In the genomic region with DNA sequence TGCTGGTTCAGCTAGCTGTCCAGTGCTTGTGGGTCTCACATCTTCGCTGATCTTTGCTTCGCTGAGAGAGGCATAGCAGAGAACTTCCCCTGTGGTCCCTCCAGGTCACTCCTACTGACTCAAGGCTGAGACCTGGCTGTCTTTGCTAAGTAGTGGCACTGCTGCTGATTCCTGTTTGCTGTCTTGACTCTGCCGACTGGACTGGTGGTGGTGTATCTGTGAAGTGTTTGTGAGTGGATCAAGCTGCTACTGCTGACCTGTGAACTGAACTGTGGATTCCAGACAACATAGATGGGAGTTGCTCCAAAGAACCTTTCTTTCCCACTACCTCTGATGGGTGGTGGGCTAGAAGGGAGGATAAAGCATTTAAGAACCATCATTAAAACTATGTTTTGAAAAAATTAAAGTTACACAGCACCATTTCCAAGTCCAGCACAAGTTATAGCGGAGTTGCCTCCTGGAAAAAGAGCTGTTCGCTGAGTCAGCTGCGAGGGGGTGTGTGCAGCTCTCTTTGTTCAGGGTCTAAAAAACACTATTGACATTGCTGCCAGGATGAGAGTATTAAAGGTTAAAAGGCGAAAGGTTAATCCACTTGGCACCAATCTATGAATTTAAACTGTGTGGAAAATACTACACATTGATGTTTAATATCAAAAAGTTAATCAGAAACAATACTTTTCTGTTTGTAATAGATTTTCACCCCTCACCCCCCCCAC, we compare ENCODE assay signal across 18 mouse cellular contexts. TPM values are rescaled to one million over a fixed set of nuclear protein-coding genes. Genes with fewer than 3 reads are reported as not detected.
DNase-seq lines count a peak whose midpoint lies in the region; ATAC-seq and TF ChIP-seq lines count a peak whose summit lies in the region.
"Had no signal": no experiment of that assay in that cellular context is flagged by ENCODE, and none has a peak within 500 bp of the region (broad histone marks: within the 10 kb centered on the region; RNA-seq: fewer than 3 reads in every experiment).

No protein-coding gene starts in this region.

- H3K4me2 ChIP-seq in heart, embryonic 11.5 days: no peak overlapping the region
- H3K4me2 ChIP-seq in lung, postnatal 0 days (replicated peaks; ENCODE audit: low read depth, low read length): no peak overlapping the region
- H3K4me2 ChIP-seq: forebrain, embryonic 15.5 days; hindbrain, embryonic 13.5 days; limb, embryonic 12.5 days; liver, embryonic 15.5 days; neural tube, embryonic 12.5 days had no signal

- peak overlapping the region; percentile 35; the same call in 1 of the 2 replicates for H3K27ac ChIP-seq in heart, embryonic 11.5 days (ENCODE audit: low read depth, low read length)
- no peak overlapping the region for H3K27ac ChIP-seq in lung, postnatal 0 days (ENCODE audit: low read length)
- no peak overlapping the region for H3K27ac ChIP-seq in forebrain, embryonic 10.5 days
- H3K27ac ChIP-seq: forebrain, embryonic 15.5 days; hindbrain, embryonic 13.5 days; liver, embryonic 15.5 days; neural tube, embryonic 12.5 days had no signal

- H3K9me3 ChIP-seq in heart, embryonic 11.5 days (replicated peaks; ENCODE audit: control insufficient read depth, low read length): no peaks in the 10 kb centered on the region
- H3K9me3 ChIP-seq in lung, postnatal 0 days (ENCODE audit: low read length): no peaks in the 10 kb centered on the region
- no peaks in the 10 kb centered on the region for H3K9me3 ChIP-seq in forebrain, embryonic 10.5 days
- H3K9me3 ChIP-seq: forebrain, embryonic 15.5 days; hindbrain, embryonic 13.5 days; limb, embryonic 12.5 days; liver, embryonic 15.5 days; neural tube, embryonic 12.5 days had no signal

- H3K36me3 ChIP-seq in heart, embryonic 11.5 days (ENCODE audit: control insufficient read depth, insufficient read depth, low read length): no peaks in the 10 kb centered on the region
- H3K36me3 ChIP-seq in lung, postnatal 0 days (ENCODE audit: insufficient read depth, low read length): no peaks in the 10 kb centered on the region
- H3K36me3 ChIP-seq in forebrain, embryonic 10.5 days (replicated peaks): no peaks in the 10 kb centered on the region
- H3K36me3 ChIP-seq: forebrain, embryonic 15.5 days; hindbrain, embryonic 13.5 days; limb, embryonic 12.5 days; liver, embryonic 15.5 days; neural tube, embryonic 12.5 days had no signal

- no peak for TF ChIP-seq CTCF in lung, postnatal 0 days (IDR thresholded peaks at IDR 0.05)

- ATAC-seq in heart, embryonic 11.5 days (replicated peaks; ENCODE audit: insufficient number of reproducible peaks, low FRiP score, low TSS enrichment): no peak
- ATAC-seq in lung, postnatal 0 days: peak; percentile 81
- ATAC-seq: forebrain, embryonic 15.5 days had no signal

- no peaks in the 10 kb centered on the region for H3K27me3 ChIP-seq in heart, embryonic 11.5 days (ENCODE audit: control insufficient read depth, insufficient read depth, low read length)
- H3K27me3 ChIP-seq in lung, postnatal 0 days (replicated peaks; ENCODE audit: insufficient read depth, low read length): no peaks in the 10 kb centered on the region
- H3K27me3 ChIP-seq in forebrain, embryonic 10.5 days (ENCODE audit: poor library complexity, severe bottlenecking): no peaks in the 10 kb centered on the region
- H3K27me3 ChIP-seq: forebrain, embryonic 15.5 days; hindbrain, embryonic 13.5 days; limb, embryonic 12.5 days; liver, embryonic 15.5 days; neural tube, embryonic 12.5 days had no signal

- no peak for TF ChIP-seq EP300 in lung, postnatal 0 days (IDR thresholded peaks at IDR 0.05)

- peaks cover 69% of the 10 kb centered on the region for H3K4me1 ChIP-seq in heart, embryonic 11.5 days (ENCODE audit: control insufficient read depth, insufficient read depth, low read length)
- peaks cover 2% of the 10 kb centered on the region; the same call in 1 of the 2 replicates for H3K4me1 ChIP-seq in lung, postnatal 0 days (ENCODE audit: insufficient read depth, low read depth, low read length)
- H3K4me1 ChIP-seq in forebrain, embryonic 10.5 days: peaks cover 4% of the 10 kb centered on the region; the same call in 1 of the 2 replicates
- H3K4me1 ChIP-seq: liver, embryonic 15.5 days had no signal

- WGBS in heart, embryonic 11.5 days (ENCODE audit: insufficient replicate concordance): 78% methylated on average over 7 of the region's 7 CpGs
- WGBS in lung, postnatal 0 days: 52% methylated on average over 7 of the region's 7 CpGs
- 86% methylated on average over 7 of the region's 7 CpGs for WGBS in forebrain, embryonic 10.5 days

- DNase-seq in heart, adult 11 months: no peak
- peak; percentile 23 for DNase-seq in lung, postnatal 0 days (ENCODE audit: low spot score)
- DNase-seq in lung, adult 18-20 months: no peak
- peak; percentile 51 for DNase-seq in kidney, postnatal 10 days
- no peak for DNase-seq in forebrain, embryonic 10.5 days (ENCODE audit: extremely low spot score, low spot score)
- no peak for DNase-seq in frontal cortex, postnatal 25 days (ENCODE audit: low spot score in 2 of 2)
- DNase-seq: adrenal gland, adult 8-10 months; cerebellum, postnatal 14 days; heart, adult 18-20 months; right cerebral cortex, postnatal 14 days; thymus, postnatal 36 days had no signal

- no peak overlapping the region for H3K4me3 ChIP-seq in heart, embryonic 11.5 days (ENCODE audit: low read depth, low read length)
- H3K4me3 ChIP-seq in lung, postnatal 0 days (ENCODE audit: low read depth, low read length): no peak overlapping the region
- H3K4me3 ChIP-seq in forebrain, embryonic 10.5 days: no peak overlapping the region
- H3K4me3 ChIP-seq: erythroblast, embryonic 14.5 days; forebrain, embryonic 15.5 days; hindbrain, embryonic 13.5 days; limb, embryonic 12.5 days; liver, embryonic 15.5 days; neural tube, embryonic 12.5 days had no signal

- H3K9ac ChIP-seq in heart, embryonic 11.5 days (ENCODE audit: low read depth, low read length): no peak overlapping the region
- H3K9ac ChIP-seq in lung, postnatal 0 days (replicated peaks; ENCODE audit: low read depth): no peak overlapping the region
- H3K9ac ChIP-seq: forebrain, embryonic 15.5 days; hindbrain, embryonic 13.5 days; limb, embryonic 12.5 days; liver, embryonic 15.5 days; neural tube, embryonic 12.5 days had no signal

RNA-seq across cellular contexts. Expression of gene Fam171a1, which starts 52.0 kb away (rescaled TPM):
- polyA plus RNA-seq in heart, embryonic 11.5 days (2014; fragmentation: Nextera tagmentation; extraction: Ambion mirVana): 27.4 and 35.1 TPM in 2 replicates
- 39.6 and 44.7 TPM in 2 replicates for polyA plus RNA-seq in lung, postnatal 0 days (2015; fragmentation: Nextera tagmentation; extraction: Ambion mirVana)
- 32.6 and 34.3 TPM in 2 replicates for polyA plus RNA-seq in forebrain, embryonic 10.5 days (2016; fragmentation: Nextera tagmentation; extraction: Ambion mirVana)

Comparison
In these comparisons a context has a peak if more than half of its experiments do, and no peak if none do; other contexts are left out.
1. DNase-seq: peak in lung, postnatal 0 days (single experiment) and kidney, postnatal 10 days (single experiment); none in heart, adult 11 months (single experiment), lung, adult 18-20 months (0 of 2), forebrain, embryonic 10.5 days (single experiment) and frontal cortex, postnatal 25 days (0 of 2).